Mouse (Mus musculus): ENCODE measurements at regions not wholly inside any gene's neighbourhood (a gene's known extent, or its start where the extent isn't known, plus 50 kb on each side); places are given as distances from the start of the nearest gene placed in this dataset.
A peak's percentile ranks its signal among the peaks of the same experiment; 100 is the strongest.

GRCm38 (mm10) chr6:100019016-100019415, 268.3 kb downstream of the Rybp start:
- H3K4me3 ChIP-seq (replicated peaks; ENCODE audit: low read length): no peak overlapping the region
- no peaks in the 10 kb centered on the region for H3K27me3 ChIP-seq (replicated peaks; ENCODE audit: control insufficient read depth, insufficient read depth, low read length)
- H3K4me1 ChIP-seq (replicated peaks; ENCODE audit: control insufficient read depth, insufficient read depth, low read length): peaks cover 9% of the 10 kb centered on the region
- H3K9me3 ChIP-seq (ENCODE audit: control insufficient read depth, low read length): no peaks in the 10 kb centered on the region
- WGBS: 63% methylated on average over 3 of the region's 3 CpGs
- no peak overlapping the region for H3K9ac ChIP-seq (replicated peaks; ENCODE audit: low read depth, low read length)
- no peak overlapping the region for H3K4me2 ChIP-seq (ENCODE audit: low read length)
- H3K27ac ChIP-seq (ENCODE audit: low read length): no peak overlapping the region
- no peaks in the 10 kb centered on the region for H3K36me3 ChIP-seq (ENCODE audit: control insufficient read depth, insufficient read depth)
- ATAC-seq: peak; percentile 39

DNA sequence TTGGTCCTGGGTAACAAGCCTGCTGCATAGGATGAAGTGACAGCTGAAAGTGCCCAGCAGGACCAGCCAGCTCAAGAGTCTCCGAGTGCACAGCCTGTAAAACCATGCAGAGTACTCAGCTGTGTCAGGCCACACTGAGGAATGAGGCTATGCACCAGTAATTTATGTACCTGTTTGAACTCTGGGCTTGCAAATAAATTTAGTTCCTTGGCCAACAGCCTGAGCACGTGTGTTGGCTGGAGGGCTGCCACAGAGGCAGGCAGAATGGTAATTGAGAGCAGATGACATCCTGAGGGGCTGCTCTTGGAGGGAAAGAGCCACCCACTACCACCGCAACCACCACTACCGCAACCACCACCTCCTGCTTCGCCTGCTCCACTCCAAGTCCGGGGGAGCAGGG, 273.3 kb downstream of the Rybp start:
- ATAC-seq: 0 out of 2 replicates have a peak, but pooled peaks have one; percentile 26
- no peaks in the 10 kb centered on the region for H3K9me3 ChIP-seq (ENCODE audit: control insufficient read depth, low read length)
- H3K4me3 ChIP-seq (replicated peaks; ENCODE audit: low read length): no peak overlapping the region
- no peak overlapping the region for H3K27ac ChIP-seq (ENCODE audit: low read length)
- peaks cover 22% of the 10 kb centered on the region for H3K4me1 ChIP-seq (replicated peaks; ENCODE audit: control insufficient read depth, insufficient read depth, low read length)
- H3K4me2 ChIP-seq (ENCODE audit: low read length): no peak overlapping the region
- WGBS: 13% methylated on average over 6 of the region's 6 CpGs
- H3K9ac ChIP-seq (replicated peaks; ENCODE audit: low read depth, low read length): no peak overlapping the region
- H3K36me3 ChIP-seq (ENCODE audit: control insufficient read depth, insufficient read depth): no peaks in the 10 kb centered on the region
- no peaks in the 10 kb centered on the region for H3K27me3 ChIP-seq (replicated peaks; ENCODE audit: control insufficient read depth, insufficient read depth, low read length)

- H3K4me3 ChIP-seq (replicated peaks; ENCODE audit: low read length): 0 out of 2 replicates have a peak overlapping the region, but pooled peaks have one; percentile 8
- H3K9ac ChIP-seq (replicated peaks; ENCODE audit: low read depth, low read length): no peak overlapping the region
- no peaks in the 10 kb centered on the region for H3K9me3 ChIP-seq (ENCODE audit: control insufficient read depth, low read length)
- 20% methylated on average over 17 of the region's 17 CpGs for WGBS
- H3K4me2 ChIP-seq (ENCODE audit: low read length): peak overlapping the region; percentile 35
- ATAC-seq: peak; percentile 88
- H3K27me3 ChIP-seq (replicated peaks; ENCODE audit: control insufficient read depth, insufficient read depth, low read length): no peaks in the 10 kb centered on the region
- H3K36me3 ChIP-seq (ENCODE audit: control insufficient read depth, insufficient read depth): no peaks in the 10 kb centered on the region
- H3K27ac ChIP-seq (ENCODE audit: low read length): peak overlapping the region; percentile 71
- peaks cover 22% of the 10 kb centered on the region for H3K4me1 ChIP-seq (replicated peaks; ENCODE audit: control insufficient read depth, insufficient read depth, low read length)
Measured at GRCm38 (mm10) chr6:100011520-100012062, 275.7 kb downstream of the Rybp start.

GRCm38 (mm10) chr6:100010954-100011481, 276.3 kb downstream of the Rybp start:
- 28% methylated on average over 9 of the region's 9 CpGs for WGBS
- no peaks in the 10 kb centered on the region for H3K36me3 ChIP-seq (ENCODE audit: control insufficient read depth, insufficient read depth)
- no peaks in the 10 kb centered on the region for H3K9me3 ChIP-seq (ENCODE audit: control insufficient read depth, low read length)
- H3K4me1 ChIP-seq (replicated peaks; ENCODE audit: control insufficient read depth, insufficient read depth, low read length): peaks cover 22% of the 10 kb centered on the region
- H3K9ac ChIP-seq (replicated peaks; ENCODE audit: low read depth, low read length): no peak overlapping the region
- H3K27me3 ChIP-seq (replicated peaks; ENCODE audit: control insufficient read depth, insufficient read depth, low read length): no peaks in the 10 kb centered on the region
- H3K4me2 ChIP-seq (ENCODE audit: low read length): peak overlapping the region; percentile 35
- peak overlapping the region; percentile 71 for H3K27ac ChIP-seq (ENCODE audit: low read length)
- H3K4me3 ChIP-seq (replicated peaks; ENCODE audit: low read length): no peak overlapping the region
- peak; percentile 3; the same call in 1 of the 2 replicates for ATAC-seq

DNA sequence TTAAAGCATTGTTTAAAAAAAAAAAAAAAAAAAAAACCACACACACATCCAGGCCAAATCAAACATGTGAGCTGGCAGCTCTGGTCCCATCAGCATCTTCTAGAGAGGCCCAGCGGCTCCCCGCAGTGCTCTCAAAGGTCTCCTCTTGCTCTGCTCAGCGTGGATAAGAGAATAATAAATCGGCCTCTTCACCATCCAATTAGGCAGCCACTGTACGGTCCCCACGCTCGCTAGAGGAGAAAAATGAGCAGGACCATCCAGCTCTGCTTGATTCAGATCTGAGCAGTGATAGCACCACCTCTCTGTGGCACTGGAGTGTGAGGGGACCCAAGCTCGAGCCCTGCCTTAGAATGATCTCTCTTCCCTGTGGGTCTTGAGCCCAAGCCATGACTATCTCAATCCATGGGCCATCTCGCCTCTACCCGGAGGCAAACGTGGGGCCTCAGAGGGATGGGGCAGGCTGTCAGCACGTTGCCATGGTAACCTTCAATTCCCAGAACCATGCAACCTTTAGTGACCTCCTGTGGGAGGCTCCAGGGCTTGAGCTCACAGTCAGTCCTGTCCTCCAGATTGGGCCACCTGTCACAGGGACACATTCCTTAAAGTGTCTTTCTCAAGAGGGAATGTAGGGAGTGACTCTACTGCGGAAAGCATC, 273.6 kb upstream of the Prok2 start:
- no peak for ATAC-seq
- Histone ChIP-seq H3K36me3 (ENCODE audit: control insufficient read depth, insufficient read depth) (no peaks in the 10 kb centered on the region), H3K4me2 (ENCODE audit: low read length) (no peak overlapping the region)

DNA sequence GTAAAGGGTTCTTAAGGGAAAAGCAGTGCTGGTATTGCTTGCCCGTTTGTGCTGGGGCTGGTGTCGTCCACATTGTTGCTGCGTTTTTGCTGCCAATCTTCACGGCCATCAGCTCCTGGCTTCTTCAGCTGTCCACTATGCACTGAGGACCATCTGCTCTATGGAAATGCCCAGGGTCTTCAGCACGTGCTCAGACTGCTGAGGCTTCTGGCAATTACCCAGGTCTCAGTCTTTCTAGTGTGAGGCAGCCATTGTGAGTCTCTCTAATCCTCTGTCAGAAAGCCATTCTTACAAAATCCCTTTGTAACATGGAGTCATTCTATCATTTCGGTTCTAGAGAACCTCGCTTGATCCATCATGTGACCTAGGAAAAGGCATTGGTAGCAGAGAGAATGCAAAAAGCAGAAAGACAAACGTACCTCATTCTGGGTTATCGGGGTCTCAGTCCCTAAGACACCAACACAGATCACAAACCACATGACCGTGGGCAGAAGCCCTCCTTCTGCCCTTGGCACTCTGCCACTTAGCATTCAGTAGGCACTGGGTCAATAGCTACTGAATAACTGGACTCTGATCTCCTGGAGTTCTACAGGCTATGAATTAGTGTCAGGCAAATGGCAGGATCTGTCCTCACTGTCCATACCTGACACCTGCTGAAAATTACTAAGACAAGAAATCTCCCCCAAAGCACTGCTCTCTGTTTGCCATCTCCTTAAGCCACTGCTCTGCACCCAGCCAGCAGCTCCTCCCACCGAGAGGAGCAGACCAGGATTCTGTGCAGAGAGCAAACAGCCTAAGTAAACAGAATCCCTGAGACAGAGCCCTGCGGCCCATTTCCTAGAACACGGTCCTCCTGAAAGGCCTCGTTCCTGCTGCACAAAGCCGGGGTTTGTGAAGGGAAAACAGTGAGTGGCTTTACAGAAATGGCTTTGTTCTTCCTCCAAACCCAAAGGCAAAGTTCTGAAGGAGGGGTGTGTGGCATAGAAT, 270.1 kb upstream of the Prok2 start:
- ATAC-seq: peak; percentile 57
- 12% methylated on average over 15 of the region's 15 CpGs for WGBS
- no peak overlapping the region for H3K4me3 ChIP-seq (replicated peaks; ENCODE audit: low read length)
- no peak overlapping the region for H3K4me2 ChIP-seq (ENCODE audit: low read length)
- no peak overlapping the region for H3K27ac ChIP-seq (ENCODE audit: low read length)
- no peaks in the 10 kb centered on the region for H3K27me3 ChIP-seq (replicated peaks; ENCODE audit: control insufficient read depth, insufficient read depth, low read length)
- H3K9me3 ChIP-seq (ENCODE audit: control insufficient read depth, low read length): no peaks in the 10 kb centered on the region
- H3K4me1 ChIP-seq (replicated peaks; ENCODE audit: control insufficient read depth, insufficient read depth, low read length): peaks cover 25% of the 10 kb centered on the region
- no peaks in the 10 kb centered on the region for H3K36me3 ChIP-seq (ENCODE audit: control insufficient read depth, insufficient read depth)
- H3K9ac ChIP-seq (replicated peaks; ENCODE audit: low read depth, low read length): no peak overlapping the region

More for the DNA sequence above, 273.6 kb upstream of the Prok2 start:
- Histone ChIP-seq H3K4me1 (replicated peaks; ENCODE audit: control insufficient read depth, insufficient read depth, low read length) (peaks cover 16% of the 10 kb centered on the region), H3K4me3 (replicated peaks; ENCODE audit: low read length) (no peak overlapping the region), H3K9me3 (ENCODE audit: control insufficient read depth, low read length) (no peaks in the 10 kb centered on the region), H3K27me3 (replicated peaks; ENCODE audit: control insufficient read depth, insufficient read depth, low read length) (no peaks in the 10 kb centered on the region), H3K9ac (replicated peaks; ENCODE audit: low read depth, low read length) (no peak overlapping the region), H3K27ac (ENCODE audit: low read length) (no peak overlapping the region)
- WGBS: 29% methylated on average over 13 of the region's 13 CpGs

GRCm38 (mm10) chr6:99994026-99994425, 267.8 kb upstream of the Prok2 start:
- ATAC-seq: no peak
- Histone ChIP-seq H3K27me3 (replicated peaks; ENCODE audit: control insufficient read depth, insufficient read depth, low read length) (no peaks in the 10 kb centered on the region), H3K27ac (ENCODE audit: low read length) (no peak overlapping the region), H3K4me1 (replicated peaks; ENCODE audit: control insufficient read depth, insufficient read depth, low read length) (peaks cover 26% of the 10 kb centered on the region), H3K4me3 (replicated peaks; ENCODE audit: low read length) (no peak overlapping the region), H3K9ac (replicated peaks; ENCODE audit: low read depth, low read length) (no peak overlapping the region), H3K4me2 (ENCODE audit: low read length) (no peak overlapping the region), H3K9me3 (ENCODE audit: control insufficient read depth, low read length) (no peaks in the 10 kb centered on the region), H3K36me3 (ENCODE audit: control insufficient read depth, insufficient read depth) (no peaks in the 10 kb centered on the region)
- WGBS: 39% methylated on average over 3 of the region's 3 CpGs

GRCm38 (mm10) chr6:99991079-99991478, 264.9 kb upstream of the Prok2 start:
- Histone ChIP-seq H3K4me1 (replicated peaks; ENCODE audit: control insufficient read depth, insufficient read depth, low read length) (peaks cover 19% of the 10 kb centered on the region), H3K9me3 (ENCODE audit: control insufficient read depth, low read length) (no peaks in the 10 kb centered on the region), H3K27ac (ENCODE audit: low read length) (no peak overlapping the region), H3K4me2 (ENCODE audit: low read length) (no peak overlapping the region), H3K36me3 (ENCODE audit: control insufficient read depth, insufficient read depth) (no peaks in the 10 kb centered on the region), H3K4me3 (replicated peaks; ENCODE audit: low read length) (no peak overlapping the region), H3K9ac (replicated peaks; ENCODE audit: low read depth, low read length) (no peak overlapping the region), H3K27me3 (replicated peaks; ENCODE audit: control insufficient read depth, insufficient read depth, low read length) (no peaks in the 10 kb centered on the region)
- ATAC-seq: peak; percentile 65
- 18% methylated on average over 7 of the region's 7 CpGs for WGBS

- Histone ChIP-seq H3K4me1 (replicated peaks; ENCODE audit: control insufficient read depth, insufficient read depth, low read length) (peaks cover 17% of the 10 kb centered on the region), H3K4me2 (ENCODE audit: low read length) (no peak overlapping the region), H3K27me3 (replicated peaks; ENCODE audit: control insufficient read depth, insufficient read depth, low read length) (no peaks in the 10 kb centered on the region), H3K9me3 (ENCODE audit: control insufficient read depth, low read length) (no peaks in the 10 kb centered on the region), H3K9ac (replicated peaks; ENCODE audit: low read depth, low read length) (no peak overlapping the region), H3K4me3 (replicated peaks; ENCODE audit: low read length) (no peak overlapping the region), H3K36me3 (ENCODE audit: control insufficient read depth, insufficient read depth) (no peaks in the 10 kb centered on the region), H3K27ac (ENCODE audit: low read length) (no peak overlapping the region)
- 0 out of 2 replicates have a peak, but pooled peaks have one; percentile 7 for ATAC-seq
- WGBS: 74% methylated on average over 6 of the region's 6 CpGs
Measured at GRCm38 (mm10) chr6:99990604-99991003, 264.4 kb upstream of the Prok2 start.
